Mouse (Mus musculus) left cerebral cortex, adult 6 months (tissue): ENCODE results near the gene Rab21. TPM values are rescaled to one million over a fixed set of nuclear protein-coding genes. Genes with fewer than 3 reads are reported as not detected.

Experiments
- long read RNA-seq, 2 experiments: library from polyadenylated mRNA; unstranded; transcript quantifications; one replicate each; pipeline ENCODE4 v2.0.0; 2019 to 2020
- polyA plus RNA-seq: library from polyadenylated mRNA; unstranded; fragments of <200 nt; fragmentation: Nextera tagmentation; gene quantifications from 2 replicates; pipeline ENCODE4 v1.2.3, GENCODE M21; 2021

Rab21 gene
- polyA plus RNA-seq, result 7.9 and 8.3 TPM in 2 replicates
- long read RNA-seq, experiment 1, full-length matches to known transcripts, result 4 of 23 reads
- long read RNA-seq, experiment 1, partial matches to known transcripts, result 11 of 23 reads
- long read RNA-seq, experiment 1, other reads (novel, unspliced or antisense), result 8 of 23 reads
- long read RNA-seq, experiment 2, partial matches to known transcripts, result 3 of 14 reads
- long read RNA-seq, experiment 2, other reads (novel, unspliced or antisense), result 11 of 14 reads

GRCm38 (mm10) chr10:115315473-115316171, at the start of gene Rab21:
TSS of gene Rab21 (minus strand) at chr10:115315594.

GRCm38 (mm10) chr10:115361840-115362622, 46.6 kb upstream of the Rab21 start, which contains the start of gene Tmem19:
TSS of gene Tmem19 (minus strand) at chr10:115362501.

GRCm38 (mm10) chr10:115251088-115251934, 64.1 kb downstream of the Rab21 start, which contains the start of gene Tbc1d15:
TSS of gene Tbc1d15 (minus strand) at chr10:115251467.

Other genes starting within 250 kb of the Rab21 start
- gene Tph2, start 130.6 kb downstream of the Rab21 start, polyA plus RNA-seq, result 1.2 and 1.4 TPM in 2 replicates
- 24.3 and 30.1 TPM in 2 replicates for gene Tbc1d15, start 64.1 kb downstream of the Rab21 start, polyA plus RNA-seq
- 27.5 and 35.7 TPM in 2 replicates for gene Tmem19, start 46.9 kb upstream of the Rab21 start, polyA plus RNA-seq
- 6.4 and 7.2 TPM in 2 replicates for gene Thap2, start 68.8 kb upstream of the Rab21 start, polyA plus RNA-seq
- 3.3 and 3.5 TPM in 2 replicates for gene Zfc3h1, start 69.4 kb upstream of the Rab21 start, polyA plus RNA-seq